Mouse (Mus musculus): Measurements from ENCODE around the gene Strc. TPM values are rescaled to one million over a fixed set of nuclear protein-coding genes. Genes with fewer than 3 reads are reported as not detected.

Strc gene
- polyA plus RNA-seq, 1 experiment from 2014 or later = not detected

DNA sequence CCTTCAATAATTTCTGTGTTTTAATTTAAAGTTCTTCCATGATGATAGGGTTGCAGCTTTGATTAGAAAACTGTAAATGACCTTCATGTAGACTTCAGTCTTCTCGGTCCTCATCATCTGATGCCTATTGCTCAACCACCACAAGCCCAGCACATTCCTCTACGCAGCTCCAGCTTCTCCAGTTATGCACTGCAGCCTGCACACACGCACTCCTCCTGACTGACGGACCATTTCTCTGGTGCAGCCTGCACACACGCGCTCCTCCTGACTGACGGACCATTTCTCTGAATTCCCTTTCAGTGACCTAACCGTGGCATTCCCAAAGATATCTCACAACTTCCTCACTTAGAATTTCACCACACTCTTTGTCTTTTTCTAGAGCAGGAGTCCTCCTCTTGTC is 33.8 kb downstream of the Strc start:
- WGBS = 71% methylated on average over 8 of the region's 8 CpGs
- Histone ChIP-seq H3K27me3 (replicated peaks) (0 out of 2 replicates have a peak, but pooled peaks cover 3% of the 10 kb centered on the region), H3K27ac (no peak overlapping the region), H3K9ac (no peak overlapping the region), H3K4me3 (no peak overlapping the region), H3K4me1 (peaks cover 21% of the 10 kb centered on the region), H3K4me2 (no peak overlapping the region), H3K36me3 (replicated peaks) (peaks cover 6% of the 10 kb centered on the region; the same call in 1 of the 2 replicates), H3K9me3 (no peaks in the 10 kb centered on the region)
- ATAC-seq (replicated peaks) = no peak

DNA sequence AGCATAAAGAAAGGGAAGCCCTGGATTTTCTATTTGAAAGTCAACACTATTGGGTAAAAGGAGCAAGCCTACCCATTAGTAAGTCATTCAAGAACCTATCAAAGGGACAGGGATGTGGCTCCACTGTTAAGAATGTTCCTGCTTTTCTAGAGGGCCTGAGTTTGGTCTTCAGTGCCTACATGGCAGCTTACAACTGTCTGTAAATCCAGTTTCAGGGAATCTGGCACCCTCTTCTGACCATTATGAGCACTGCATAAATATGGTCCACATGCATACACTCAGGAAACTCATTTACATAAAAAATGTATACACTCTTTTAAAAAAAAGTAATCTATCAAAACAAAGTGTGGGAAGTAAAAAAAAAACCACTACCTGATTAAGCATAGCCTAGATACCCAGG is 47.9 kb downstream of the Strc start:
- H3K27ac ChIP-seq = no peak overlapping the region
- H3K36me3 ChIP-seq (replicated peaks) = peaks cover 15% of the 10 kb centered on the region
- no peaks in the 10 kb centered on the region for H3K4me1 ChIP-seq
- ATAC-seq (replicated peaks) = no peak
- no peaks in the 10 kb centered on the region for H3K9me3 ChIP-seq
- H3K4me3 ChIP-seq = no peak overlapping the region
- no peak overlapping the region for H3K9ac ChIP-seq
- H3K27me3 ChIP-seq (replicated peaks) = no peaks in the 10 kb centered on the region
- H3K4me2 ChIP-seq = no peak overlapping the region

DNA sequence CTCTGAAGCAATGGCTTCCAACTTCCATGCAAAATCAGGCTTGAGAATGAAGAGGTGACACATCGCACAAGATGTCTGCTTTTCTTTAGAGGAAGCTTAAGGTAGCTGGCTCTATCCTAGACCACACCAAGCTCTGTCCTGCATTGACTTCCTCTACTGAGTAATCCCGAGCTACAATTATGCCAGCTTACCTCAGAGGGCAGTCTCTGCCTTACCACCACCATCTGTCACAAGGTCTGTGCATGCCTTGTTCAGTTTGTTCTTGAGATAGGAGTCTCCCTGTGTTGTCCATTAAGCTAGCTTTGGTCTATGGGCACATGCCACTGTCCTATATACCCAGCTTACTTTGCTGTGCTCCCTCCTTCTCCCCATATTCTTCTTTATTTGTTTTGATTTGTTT is 57.5 kb downstream of the Strc start:
- H3K27me3 ChIP-seq (replicated peaks) = no peaks in the 10 kb centered on the region
- H3K36me3 ChIP-seq (replicated peaks) = peaks cover 19% of the 10 kb centered on the region
- WGBS = 90% methylated on average over 2 of the region's 2 CpGs
- H3K27ac ChIP-seq = no peak overlapping the region
- H3K9me3 ChIP-seq = no peaks in the 10 kb centered on the region
- ATAC-seq (replicated peaks) = no peak
- H3K9ac ChIP-seq = no peak overlapping the region
- no peaks in the 10 kb centered on the region for H3K4me1 ChIP-seq
- no peak overlapping the region for H3K4me3 ChIP-seq
- no peak overlapping the region for H3K4me2 ChIP-seq

DNA sequence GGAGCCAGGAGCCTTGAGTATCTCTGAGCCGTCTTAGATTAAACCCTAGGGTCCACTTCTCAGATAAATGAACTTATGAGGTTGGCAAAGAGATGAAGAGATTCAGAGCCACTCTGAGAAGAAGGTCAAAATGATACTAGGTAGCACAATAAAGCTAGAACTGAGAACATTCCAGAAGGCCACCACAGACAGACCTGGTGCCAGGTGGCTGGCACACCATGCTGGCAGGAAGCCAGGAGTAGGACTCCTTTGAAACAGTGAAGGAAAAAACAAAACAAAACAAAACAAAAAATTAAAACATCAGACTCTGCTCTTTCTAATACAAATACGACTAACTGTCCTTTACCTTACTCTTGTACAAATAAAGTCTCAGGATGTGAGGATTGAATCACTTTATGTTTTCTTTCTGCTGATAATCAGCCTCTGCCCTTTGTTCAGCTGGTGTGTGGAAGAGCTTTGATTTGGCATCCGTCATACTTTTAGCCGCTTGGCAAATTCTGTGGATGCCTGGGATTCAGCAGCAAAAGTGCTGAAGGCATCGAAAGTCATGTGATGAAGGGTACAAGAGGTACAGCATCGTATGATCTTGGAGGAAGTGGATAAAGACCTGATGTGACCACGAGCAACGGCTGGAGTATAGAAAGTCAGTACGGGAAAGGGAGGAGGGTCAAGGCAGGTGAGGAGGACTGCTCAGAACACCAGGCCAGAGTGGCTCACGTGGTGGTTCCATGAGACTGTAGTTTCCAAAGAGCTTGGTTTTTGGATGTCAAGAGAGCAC is 63.1 kb downstream of the Strc start:
- ATAC-seq (replicated peaks) = no peak
- Histone ChIP-seq H3K36me3 (replicated peaks) (peaks cover 11% of the 10 kb centered on the region), H3K4me2 (no peak overlapping the region), H3K4me3 (no peak overlapping the region), H3K27me3 (replicated peaks) (no peaks in the 10 kb centered on the region), H3K9ac (no peak overlapping the region), H3K9me3 (no peaks in the 10 kb centered on the region), H3K4me1 (no peaks in the 10 kb centered on the region), H3K27ac (no peak overlapping the region)
- WGBS = 90% methylated on average over 10 of the region's 10 CpGs

DNA sequence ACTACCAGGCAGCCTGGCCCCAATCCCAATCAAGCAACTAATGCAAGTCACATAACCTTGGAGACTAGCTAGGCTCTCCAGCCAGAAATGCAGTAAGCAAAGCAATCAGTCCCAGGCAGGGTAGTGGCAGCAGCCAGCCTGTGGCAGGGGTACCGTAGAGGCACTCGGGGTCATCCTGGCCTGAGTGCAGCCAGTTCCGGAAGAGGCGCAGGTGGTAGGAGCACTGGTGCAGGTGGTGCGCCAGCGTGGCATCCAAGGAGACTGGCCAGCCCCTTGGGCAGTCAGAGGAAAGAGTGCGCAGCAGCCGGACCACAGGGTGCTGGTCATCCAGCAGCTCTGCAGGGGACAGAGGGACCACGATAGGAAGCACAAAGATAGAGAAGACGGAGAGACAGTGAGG is 63.9 kb downstream of the Strc start:
- WGBS = 87% methylated on average over 10 of the region's 10 CpGs
- no peak for ATAC-seq (replicated peaks)
- no peak overlapping the region for H3K4me3 ChIP-seq

DNA sequence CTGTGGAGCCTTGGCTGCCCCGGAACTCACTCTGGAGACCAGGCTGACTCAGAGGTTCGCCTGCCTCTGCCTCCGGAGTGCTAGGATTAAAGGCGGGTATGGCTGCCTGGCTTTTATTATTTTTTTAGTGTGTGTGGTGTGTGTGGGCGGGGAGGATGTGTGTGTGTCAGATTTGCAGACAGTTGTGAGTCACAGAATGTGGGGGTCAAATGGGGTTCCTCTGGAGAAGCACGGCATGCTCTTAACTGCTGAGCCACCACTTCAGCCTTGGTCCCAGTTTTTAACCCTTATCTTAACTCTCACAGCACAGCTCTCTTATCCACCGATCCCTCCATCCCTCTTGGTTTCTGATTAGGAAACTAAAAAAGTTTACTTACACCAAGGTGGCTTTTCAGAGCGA is 70.7 kb downstream of the Strc start:
- Histone ChIP-seq H3K27me3 (replicated peaks) (no peaks in the 10 kb centered on the region), H3K36me3 (replicated peaks) (peaks cover 20% of the 10 kb centered on the region), H3K4me2 (no peak overlapping the region), H3K4me1 (no peaks in the 10 kb centered on the region), H3K4me3 (no peak overlapping the region), H3K27ac (no peak overlapping the region), H3K9me3 (no peaks in the 10 kb centered on the region), H3K9ac (no peak overlapping the region)
- no peak for ATAC-seq (replicated peaks)
- 75% methylated on average over 8 of the region's 8 CpGs for WGBS

More for the DNA sequence above, 63.9 kb downstream of the Strc start:
- Histone ChIP-seq H3K9me3 (no peaks in the 10 kb centered on the region), H3K4me2 (no peak overlapping the region), H3K9ac (no peak overlapping the region), H3K4me1 (no peaks in the 10 kb centered on the region), H3K36me3 (replicated peaks) (peaks cover 11% of the 10 kb centered on the region), H3K27me3 (replicated peaks) (no peaks in the 10 kb centered on the region), H3K27ac (no peak overlapping the region)

Other genes with a start within 250 kb of the Strc start
- 32.1 and 32.4 TPM in 2 replicates for gene Adal, start 246.7 kb downstream of the Strc start, polyA plus RNA-seq (2015; fragmentation: Nextera tagmentation; extraction: Ambion mirVana)
- gene Lcmt2, start 246.5 kb downstream of the Strc start, polyA plus RNA-seq (2015; fragmentation: Nextera tagmentation; extraction: Ambion mirVana) = 21.7 and 23.1 TPM in 2 replicates
- gene Tubgcp4, start 216.5 kb downstream of the Strc start, polyA plus RNA-seq (2015; fragmentation: Nextera tagmentation; extraction: Ambion mirVana) = 54.6 and 56.9 TPM in 2 replicates
- 7.0 and 7.1 TPM in 2 replicates for gene Zscan29, start 216.0 kb downstream of the Strc start, polyA plus RNA-seq (2015; fragmentation: Nextera tagmentation; extraction: Ambion mirVana)
- gene Trp53bp1, start 115.8 kb downstream of the Strc start, polyA plus RNA-seq (2015; fragmentation: Nextera tagmentation; extraction: Ambion mirVana) = 186 and 214 TPM in 2 replicates
- 22.5 and 27.1 TPM in 2 replicates for gene Map1a, start 97.6 kb downstream of the Strc start, polyA plus RNA-seq (2015; fragmentation: Nextera tagmentation; extraction: Ambion mirVana)
- gene Ppip5k1, start 31.8 kb downstream of the Strc start, polyA plus RNA-seq (2015; fragmentation: Nextera tagmentation; extraction: Ambion mirVana) = 20.6 and 21.6 TPM in 2 replicates
- 70.6 and 75.6 TPM in 2 replicates for gene Ckmt1, start 29.5 kb downstream of the Strc start, polyA plus RNA-seq (2015; fragmentation: Nextera tagmentation; extraction: Ambion mirVana)
- 351 and 354 TPM in 2 replicates for gene Pdia3, start 26.6 kb upstream of the Strc start, polyA plus RNA-seq (2015; fragmentation: Nextera tagmentation; extraction: Ambion mirVana)
- gene Catsper2, start 26.6 kb upstream of the Strc start, polyA plus RNA-seq (2015; fragmentation: Nextera tagmentation; extraction: Ambion mirVana) = 5.9 and 7.0 TPM in 2 replicates
- gene Ell3, start 57.1 kb upstream of the Strc start, polyA plus RNA-seq (2015; fragmentation: Nextera tagmentation; extraction: Ambion mirVana) = 2.2 and 3.0 TPM in 2 replicates
- 267 and 285 TPM in 2 replicates for gene Serf2, start 62.0 kb upstream of the Strc start, polyA plus RNA-seq (2015; fragmentation: Nextera tagmentation; extraction: Ambion mirVana)
- 106 and 112 TPM in 2 replicates for gene Hypk, start 66.1 kb upstream of the Strc start, polyA plus RNA-seq (2015; fragmentation: Nextera tagmentation; extraction: Ambion mirVana)
- 2.2 and 2.4 TPM in 2 replicates for gene Serinc4, start 69.6 kb upstream of the Strc start, polyA plus RNA-seq (2015; fragmentation: Nextera tagmentation; extraction: Ambion mirVana)
- gene Mfap1b, start 86.9 kb upstream of the Strc start, polyA plus RNA-seq (2015; fragmentation: Nextera tagmentation; extraction: Ambion mirVana) = 77.3 and 77.5 TPM in 2 replicates
- gene Mfap1a, start 119.5 kb upstream of the Strc start, polyA plus RNA-seq (2015; fragmentation: Nextera tagmentation; extraction: Ambion mirVana) = 33.1 and 33.6 TPM in 2 replicates
- gene Wdr76, start 119.6 kb upstream of the Strc start, polyA plus RNA-seq (2015; fragmentation: Nextera tagmentation; extraction: Ambion mirVana) = 4.5 and 4.8 TPM in 2 replicates

Data from midbrain, embryonic 15.5 days (tissue).